Mouse (Mus musculus): ENCODE measurements around the gene Kcnc1. TPM values are rescaled to one million over a fixed set of nuclear protein-coding genes. Genes with fewer than 3 reads are reported as not detected.

Gene Kcnc1
- polyA plus RNA-seq, 2 experiments from 2014 or later = not detected

- no peak for ATAC-seq
Measured at GRCm38 (mm10) chr7:46477456-46477855, 81.2 kb downstream of the Kcnc1 start.

DNA sequence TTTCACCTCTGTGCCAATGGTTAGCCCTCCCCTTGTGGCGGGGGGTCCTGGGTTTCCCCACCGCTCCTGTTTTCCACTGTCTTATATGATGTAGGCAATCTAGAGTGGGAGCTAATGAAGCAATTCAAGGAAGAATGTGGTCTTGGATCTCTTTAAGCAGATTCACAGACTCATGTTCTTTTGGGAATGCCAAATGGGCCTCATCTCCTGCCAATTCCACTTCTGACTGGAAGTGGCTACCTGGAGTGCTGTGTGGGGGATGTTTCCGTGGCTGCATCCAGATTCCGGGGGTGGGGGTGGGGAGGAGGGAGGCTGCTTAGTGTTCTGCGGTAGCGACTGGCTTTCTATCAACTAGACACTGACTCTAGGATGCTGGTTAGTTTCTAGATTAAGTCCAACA lies 83.5 kb downstream of the Kcnc1 start:
- ATAC-seq = no peak

- no peak for ATAC-seq
Measured at GRCm38 (mm10) chr7:46482099-46482531, 85.8 kb downstream of the Kcnc1 start.

DNA sequence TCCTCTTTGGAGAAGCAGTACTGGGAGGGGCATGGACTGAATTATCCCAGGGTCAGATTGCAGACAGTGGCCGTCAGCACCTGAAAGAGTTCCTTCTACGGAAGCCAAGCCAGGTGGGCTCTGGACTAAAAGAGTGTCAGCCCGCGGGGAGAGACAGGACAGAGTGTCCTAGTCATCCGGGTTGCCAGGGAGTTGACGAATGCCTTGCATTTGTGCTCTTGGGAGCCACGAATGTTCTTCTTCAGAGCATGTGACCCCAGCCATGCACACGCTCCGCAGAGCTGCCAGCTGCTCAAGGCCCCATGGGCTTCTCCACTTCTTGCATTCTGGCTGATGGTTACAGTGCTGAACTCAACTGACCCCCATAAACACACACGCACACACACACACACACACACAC lies 86.8 kb downstream of the Kcnc1 start:
- no peak for ATAC-seq

DNA sequence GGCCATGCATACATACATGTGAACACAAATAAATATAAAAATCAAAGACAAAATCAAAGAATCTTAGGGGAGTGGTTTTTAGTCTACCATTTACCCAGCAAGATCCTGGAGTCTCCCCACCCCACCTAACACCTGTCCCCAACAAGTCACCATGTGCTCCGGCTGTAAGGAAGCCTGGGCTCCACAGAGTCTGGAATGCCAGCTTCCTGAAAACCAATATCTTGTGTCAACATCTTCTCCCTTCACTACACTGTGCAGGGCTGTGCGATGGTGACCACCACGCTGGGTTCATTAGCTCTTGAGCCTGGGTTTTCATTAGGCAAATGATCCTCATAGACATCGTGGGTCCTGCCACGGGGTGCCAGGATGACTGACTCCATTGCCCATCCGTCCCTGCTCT lies 87.9 kb downstream of the Kcnc1 start:
- ATAC-seq = no peak

DNA sequence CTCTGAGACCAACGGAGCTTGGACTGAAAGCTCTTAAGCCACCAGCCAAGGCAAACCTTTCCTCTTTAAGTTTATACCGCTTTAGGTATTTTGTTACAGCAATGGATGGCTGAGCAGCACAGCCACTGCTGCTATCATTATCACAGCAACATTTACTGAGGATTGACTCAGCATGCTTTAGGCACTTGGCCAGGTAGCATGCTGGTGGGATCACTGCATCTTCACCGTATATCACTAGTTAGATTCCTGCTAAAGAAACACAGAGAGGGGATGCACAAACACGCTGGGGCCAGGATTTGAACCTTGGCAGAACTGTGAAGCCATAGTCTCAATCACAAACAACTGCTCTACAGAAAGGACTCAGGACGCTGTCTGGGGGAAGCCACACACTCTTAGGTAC lies 90.5 kb downstream of the Kcnc1 start:
- no peak for ATAC-seq

GRCm38 (mm10) chr7:46487354-46487753 lies 91.1 kb downstream of the Kcnc1 start:
- no peak for ATAC-seq

Other genes with a start within 250 kb of the Kcnc1 start
- gene Abcc8, start 216.5 kb upstream of the Kcnc1 start, polyA plus RNA-seq (2017; shearing (Covaris generic)) = not detected
- not detected for gene Ush1c, start 158.0 kb upstream of the Kcnc1 start, polyA plus RNA-seq (2017; shearing (Covaris generic))
- not detected for gene Otog, start 155.5 kb upstream of the Kcnc1 start, polyA plus RNA-seq (2017; shearing (Covaris generic))
- gene Myod1, start 20.0 kb upstream of the Kcnc1 start, polyA plus RNA-seq (2017; shearing (Covaris generic)) = not detected
- 10 to 100 TPM; 17.9 to 18.3 TPM for gene Sergef, start 243.3 kb downstream of the Kcnc1 start, polyA plus RNA-seq (2017; shearing (Covaris generic))